Mouse (Mus musculus): ENCODE data around the gene Nxph1. TPM values are rescaled to one million over a fixed set of nuclear protein-coding genes. Genes with fewer than 3 reads are reported as not detected.

Nxph1 gene
- total and polyA plus RNA-seq, 3 experiments, result not detected

GRCm38 (mm10) chr6:8914682-8915081 is 33.5 kb upstream of the Nxph1 start:
- Histone ChIP-seq H3K27ac (ENCODE audit: control insufficient read depth, low read depth, low read length) (no peak overlapping the region), H3K27me3 (ENCODE audit: control insufficient read depth in 1 of 2, insufficient read depth in 2 of 2, low read length in 2 of 2) (no peaks in the 10 kb centered on the region; a peak in 1 of 4 replicates), H3K36me3 (ENCODE audit: control insufficient read depth in 1 of 2, insufficient read depth in 2 of 2, low read length in 2 of 2) (no peaks in the 10 kb centered on the region), H3K79me2 (ENCODE audit: control insufficient read depth, insufficient read depth, low read length, poor library complexity) (no peaks in the 10 kb centered on the region), H3K9ac (ENCODE audit: control insufficient read depth, low read depth, low read length, poor library complexity, severe bottlenecking) (no peak overlapping the region), H3K4me1 (ENCODE audit: control insufficient read depth in 1 of 2, insufficient read depth in 2 of 2, low read length in 2 of 2) (no peaks in the 10 kb centered on the region), H3K4me3 (ENCODE audit: control insufficient read depth in 1 of 2, insufficient read depth in 1 of 2, low read depth in 2 of 2, low read length in 2 of 2) (no peak overlapping the region), H3K9me3 (replicated peaks; ENCODE audit: insufficient read depth, low read length) (no peaks in the 10 kb centered on the region)
- TF ChIP-seq CHD2 (IDR thresholded peaks at IDR 0.05; ENCODE audit: low read length), result no peak
- DNase-seq (ENCODE audit: low read depth, low spot score), result no peak

- no peaks in the 10 kb centered on the region for H3K9me3 ChIP-seq (replicated peaks; ENCODE audit: insufficient read depth, low read length)
- H3K4me3 ChIP-seq (ENCODE audit: control insufficient read depth in 1 of 2, insufficient read depth in 1 of 2, low read depth in 2 of 2, low read length in 2 of 2), result no peak overlapping the region
- H3K27ac ChIP-seq (ENCODE audit: control insufficient read depth, low read depth, low read length), result no peak overlapping the region
- H3K36me3 ChIP-seq (ENCODE audit: control insufficient read depth in 1 of 2, insufficient read depth in 2 of 2, low read length in 2 of 2), result no peaks in the 10 kb centered on the region
- no peak for TF ChIP-seq E2F4 (IDR thresholded peaks at IDR 0.05; ENCODE audit: borderline replicate concordance, low read depth, low read length)
- no peak for TF ChIP-seq BHLHE40 (IDR thresholded peaks at IDR 0.05; ENCODE audit: borderline replicate concordance, low read depth, low read length)
- TF ChIP-seq EP300 (IDR thresholded peaks at IDR 0.05; ENCODE audit: low read depth in 1 of 2, low read length in 2 of 2), result no peak
- TF ChIP-seq MYC (IDR thresholded peaks at IDR 0.05; ENCODE audit: low read depth, low read length), result no peak
- no peak for TF ChIP-seq RCOR1 (IDR thresholded peaks at IDR 0.05; ENCODE audit: low read depth, low read length)
- TF ChIP-seq NELFE (IDR thresholded peaks at IDR 0.05; ENCODE audit: low read depth, low read length), result no peak
- TF ChIP-seq RAD21 (IDR thresholded peaks at IDR 0.05; ENCODE audit: low read depth, low read length), result no peak
- TF ChIP-seq TBP (IDR thresholded peaks at IDR 0.05; ENCODE audit: low read depth, low read length), result no peak
- no peak for TF ChIP-seq USF1 (IDR thresholded peaks at IDR 0.05; ENCODE audit: low read depth, low read length)
- TF ChIP-seq MAX (IDR thresholded peaks at IDR 0.05; ENCODE audit: low read length), result no peak
- no peak for TF ChIP-seq ZNF384 (IDR thresholded peaks at IDR 0.05; ENCODE audit: low read depth, low read length)
- no peak for TF ChIP-seq CHD2 (IDR thresholded peaks at IDR 0.05; ENCODE audit: low read length)
- no peak for TF ChIP-seq JUND (IDR thresholded peaks at IDR 0.05; ENCODE audit: low read depth, low read length)
- TF ChIP-seq POLR2AphosphoS2 (IDR thresholded peaks at IDR 0.05; ENCODE audit: low read length), result no peak
- no peak for TF ChIP-seq SIN3A (IDR thresholded peaks at IDR 0.05; ENCODE audit: low read length)
- TF ChIP-seq CHD1 (IDR thresholded peaks at IDR 0.05; ENCODE audit: low read depth, low read length), result no peak
- no peak for TF ChIP-seq TAL1 (IDR thresholded peaks at IDR 0.05; ENCODE audit: low read length)
- no peak for TF ChIP-seq GATA1 (IDR thresholded peaks at IDR 0.05; ENCODE audit: low read depth, low read length)
- TF ChIP-seq USF2 (IDR thresholded peaks at IDR 0.05; ENCODE audit: borderline replicate concordance in 1 of 2, insufficient read depth in 1 of 2, low read depth in 1 of 2, low read length in 2 of 2), result no peak
- DNase-seq (ENCODE audit: low read depth, low spot score), result no peak
- no peak overlapping the region for H3K9ac ChIP-seq (ENCODE audit: control insufficient read depth, low read depth, low read length, poor library complexity, severe bottlenecking)
- H3K27me3 ChIP-seq (ENCODE audit: control insufficient read depth in 1 of 2, insufficient read depth in 2 of 2, low read length in 2 of 2), result no peaks in the 10 kb centered on the region; a peak in 1 of 4 replicates
- H3K79me2 ChIP-seq (ENCODE audit: control insufficient read depth, insufficient read depth, low read length, poor library complexity), result no peaks in the 10 kb centered on the region
- H3K4me1 ChIP-seq (ENCODE audit: control insufficient read depth in 1 of 2, insufficient read depth in 2 of 2, low read length in 2 of 2), result no peaks in the 10 kb centered on the region
Observed at GRCm38 (mm10) chr6:8924481-8924880, 23.8 kb upstream of the Nxph1 start.

All from MEL (cell line).